ENCODE assay signal across 8 mouse cellular contexts in genomic region chr17:12507654-12508204, GRCm38 (mm10). TPM values are rescaled to one million over a fixed set of nuclear protein-coding genes. Genes with fewer than 3 reads are reported as not detected.
A peak's percentile ranks its signal among the peaks of the same experiment; 100 is the strongest.
DNase-seq lines count a peak whose midpoint lies in the region; ATAC-seq lines count a peak whose summit lies in the region.

Gene Slc22a3 (minus strand): TSS chr17:12507704.

- H3K27ac ChIP-seq in forebrain, embryonic 10.5 days: no peak within 1 kb of the TSS
- no peak within 1 kb of the TSS for H3K27ac ChIP-seq in limb, embryonic 10.5 days
- no peak within 1 kb of the TSS for H3K27ac ChIP-seq in neural tube, embryonic 13.5 days (replicated peaks)

- peaks cover 10% of the 10 kb centered on the region for H3K4me1 ChIP-seq in forebrain, embryonic 10.5 days
- peaks cover 12% of the 10 kb centered on the region for H3K4me1 ChIP-seq in limb, embryonic 10.5 days
- peaks cover 8% of the 10 kb centered on the region for H3K4me1 ChIP-seq in neural tube, embryonic 13.5 days (replicated peaks)

- DNase-seq in left cerebral cortex, postnatal 10 days (ENCODE audit: extremely low spot score in 1 of 2, low spot score in 2 of 2): no peak
- no peak for DNase-seq in left cerebral cortex, postnatal 25 days (ENCODE audit: low spot score in 2 of 2)
- DNase-seq in forebrain, embryonic 10.5 days (ENCODE audit: extremely low spot score, low spot score): no peak
- DNase-seq in limb, embryonic 10.5 days (ENCODE audit: low spot score): no peak
- no peak for DNase-seq in Muller cell, postnatal 12 days (ENCODE audit: inconsistent ontology term)
- DNase-seq in ovary, postnatal 14 days (ENCODE audit: low spot score): no peak
- no peak for DNase-seq in left cerebral cortex, postnatal 14 days (ENCODE audit: low spot score in 2 of 2)

- WGBS in forebrain, embryonic 10.5 days: 8% methylated on average over 14 of the region's 14 CpGs
- 15% methylated on average over 14 of the region's 14 CpGs for WGBS in limb, embryonic 10.5 days
- WGBS in neural tube, embryonic 13.5 days: 13% methylated on average over 14 of the region's 14 CpGs

- no peaks in the 10 kb centered on the region for H3K9me3 ChIP-seq in forebrain, embryonic 10.5 days
- no peaks in the 10 kb centered on the region for H3K9me3 ChIP-seq in limb, embryonic 10.5 days (replicated peaks)
- no peaks in the 10 kb centered on the region for H3K9me3 ChIP-seq in neural tube, embryonic 13.5 days

- no peak for ATAC-seq in neural tube, embryonic 13.5 days (ENCODE audit: low read depth)

- peak within 1 kb of the TSS; percentile 41; the same call in 1 of the 2 replicates for H3K9ac ChIP-seq in neural tube, embryonic 13.5 days

- no peaks in the 10 kb centered on the region for H3K36me3 ChIP-seq in forebrain, embryonic 10.5 days (replicated peaks)
- H3K36me3 ChIP-seq in limb, embryonic 10.5 days: no peaks in the 10 kb centered on the region
- H3K36me3 ChIP-seq in neural tube, embryonic 13.5 days: no peaks in the 10 kb centered on the region

- peaks cover 65% of the 10 kb centered on the region for H3K27me3 ChIP-seq in forebrain, embryonic 10.5 days (ENCODE audit: poor library complexity, severe bottlenecking)
- H3K27me3 ChIP-seq in limb, embryonic 10.5 days (ENCODE audit: low read depth, poor library complexity, severe bottlenecking): peaks cover 74% of the 10 kb centered on the region
- H3K27me3 ChIP-seq in neural tube, embryonic 13.5 days: peaks cover 59% of the 10 kb centered on the region

- peak within 1 kb of the TSS; percentile 57 for H3K4me2 ChIP-seq in neural tube, embryonic 13.5 days

- intact Hi-C loops in left cerebral cortex, postnatal 10 days (cut with DNase I): no loop called here
- intact Hi-C loops in left cerebral cortex, postnatal 25 days (cut with DNase I): no loop called here
- intact Hi-C loops in left cerebral cortex, postnatal 14 days (cut with DNase I): no loop called here

- peak within 1 kb of the TSS; percentile 43 for H3K4me3 ChIP-seq in forebrain, embryonic 10.5 days
- H3K4me3 ChIP-seq in limb, embryonic 10.5 days: peak within 1 kb of the TSS; percentile 52
- H3K4me3 ChIP-seq in neural tube, embryonic 13.5 days: peak within 1 kb of the TSS; percentile 32

RNA-seq across cellular contexts. Expression of gene Slc22a3, which starts in this region (rescaled TPM):
- 10 to 100 TPM; 11.1 to 11.4 TPM for total RNA-seq in left cerebral cortex, postnatal 10 days (2021)
- 1 to 10 TPM; 2.4 to 2.8 TPM for total RNA-seq in left cerebral cortex, postnatal 25 days (2021)
- 0.04 TPM in 1 of 2 replicates, not detected in the other for polyA plus RNA-seq in forebrain, embryonic 10.5 days (2016; fragmentation: Nextera tagmentation; extraction: Ambion mirVana)
- 0.04 TPM in 1 of 2 replicates, not detected in the other for polyA plus RNA-seq in limb, embryonic 10.5 days (2016; fragmentation: Nextera tagmentation; extraction: Ambion mirVana)
- 0.70 and 0.78 TPM in 2 replicates for polyA plus RNA-seq in neural tube, embryonic 13.5 days (2015; fragmentation: Nextera tagmentation; extraction: Ambion mirVana)
- 1 to 10 TPM; 5.2 to 5.3 TPM for total RNA-seq in left cerebral cortex, postnatal 14 days (2021)
